Mouse (Mus musculus): ENCODE data around the gene Ctsj. TPM values are rescaled to one million over a fixed set of nuclear protein-coding genes. Genes with fewer than 3 reads are reported as not detected.

Gene Ctsj
- total and polyA plus RNA-seq, 2 experiments from 2014 or later, result not detected

DNA sequence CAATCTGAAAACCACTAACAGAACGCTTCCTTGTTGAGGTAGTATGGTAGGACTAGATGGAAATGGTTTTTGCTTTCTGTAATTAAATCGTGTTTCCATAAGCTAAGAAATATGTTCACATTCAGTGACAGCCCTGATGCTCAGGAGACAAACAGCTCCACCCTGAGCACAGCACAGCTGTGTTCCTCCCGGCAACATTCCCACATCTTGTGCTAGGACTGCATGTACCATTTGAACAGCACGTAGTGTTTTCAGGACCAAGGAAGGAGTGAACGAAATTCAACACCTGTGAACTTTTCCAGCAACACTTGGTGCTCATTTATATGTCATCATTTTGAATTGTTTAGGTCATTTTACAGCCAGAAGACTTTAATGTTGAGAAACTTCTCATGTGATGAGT is 44.1 kb downstream of the Ctsj start:
- H3K4me2 ChIP-seq (ENCODE audit: low read depth), result no peak overlapping the region
- no peak for TF ChIP-seq CTCF (IDR thresholded peaks at IDR 0.05; ENCODE audit: low read depth)
- no peak for ATAC-seq
- no peak overlapping the region for H3K4me3 ChIP-seq (ENCODE audit: low read depth, low read length)
- H3K9me3 ChIP-seq (ENCODE audit: low read length), result peaks cover 7% of the 10 kb centered on the region; the same call in 1 of the 2 replicates
- 69% methylated on average over 5 of the region's 5 CpGs for WGBS
- DNase-seq, result no peak
- H3K9ac ChIP-seq, result no peak overlapping the region
- H3K36me3 ChIP-seq (ENCODE audit: insufficient read depth), result no peaks in the 10 kb centered on the region
- no peaks in the 10 kb centered on the region for H3K4me1 ChIP-seq (ENCODE audit: insufficient read depth)
- no peak overlapping the region for H3K27ac ChIP-seq (ENCODE audit: low read depth, low read length)
- no peaks in the 10 kb centered on the region for H3K27me3 ChIP-seq (ENCODE audit: insufficient read depth, low read length)

Other genes with a start within 250 kb of the Ctsj start
- not detected in 2 replicates for gene BC051665, start 219.6 kb downstream of the Ctsj start, total RNA-seq (2014; rRNA removed)
- gene BC051665, start 219.6 kb downstream of the Ctsj start, polyA plus RNA-seq (2015; fragmentation: Nextera tagmentation; extraction: Ambion mirVana), result not detected in 2 replicates
- gene Ctsll3, start 203.1 kb downstream of the Ctsj start, total RNA-seq (2014; rRNA removed), result not detected in 2 replicates
- not detected in 2 replicates for gene Ctsll3, start 203.1 kb downstream of the Ctsj start, polyA plus RNA-seq (2015; fragmentation: Nextera tagmentation; extraction: Ambion mirVana)
- 0.15 TPM in 1 of 2 replicates, not detected in the other for gene 4930486L24Rik, start 141.5 kb downstream of the Ctsj start, total RNA-seq (2014; rRNA removed)
- not detected in 2 replicates for gene 4930486L24Rik, start 141.5 kb downstream of the Ctsj start, polyA plus RNA-seq (2015; fragmentation: Nextera tagmentation; extraction: Ambion mirVana)
- not detected in 2 replicates for gene Gm49392, start 109.1 kb downstream of the Ctsj start, total RNA-seq (2014; rRNA removed)
- not detected in 2 replicates for gene Gm49392, start 109.1 kb downstream of the Ctsj start, polyA plus RNA-seq (2015; fragmentation: Nextera tagmentation; extraction: Ambion mirVana)
- 2.2 and 3.4 TPM in 2 replicates for gene Ctla2b, start 108.5 kb downstream of the Ctsj start, total RNA-seq (2014; rRNA removed)
- gene Ctla2b, start 108.5 kb downstream of the Ctsj start, polyA plus RNA-seq (2015; fragmentation: Nextera tagmentation; extraction: Ambion mirVana), result 0.87 and 2.7 TPM in 2 replicates
- gene Tpbpb, start 101.1 kb downstream of the Ctsj start, total RNA-seq (2014; rRNA removed), result not detected in 2 replicates
- gene Tpbpb, start 101.1 kb downstream of the Ctsj start, polyA plus RNA-seq (2015; fragmentation: Nextera tagmentation; extraction: Ambion mirVana), result not detected in 2 replicates
- not detected in 2 replicates for gene Gm49393, start 70.4 kb downstream of the Ctsj start, total RNA-seq (2014; rRNA removed)
- not detected in 2 replicates for gene Gm49393, start 70.4 kb downstream of the Ctsj start, polyA plus RNA-seq (2015; fragmentation: Nextera tagmentation; extraction: Ambion mirVana)
- gene Gm49391, start 69.4 kb downstream of the Ctsj start, total RNA-seq (2014; rRNA removed), result 6.5 and 6.8 TPM in 2 replicates
- gene Gm49391, start 69.4 kb downstream of the Ctsj start, polyA plus RNA-seq (2015; fragmentation: Nextera tagmentation; extraction: Ambion mirVana), result 0.69 and 1.2 TPM in 2 replicates
- gene Ctla2a, start 69.3 kb downstream of the Ctsj start, total RNA-seq (2014; rRNA removed), result 11.7 and 14.0 TPM in 2 replicates
- gene Ctla2a, start 69.3 kb downstream of the Ctsj start, polyA plus RNA-seq (2015; fragmentation: Nextera tagmentation; extraction: Ambion mirVana), result 32.7 and 36.4 TPM in 2 replicates
- not detected in 2 replicates for gene Tpbpa, start 64.0 kb downstream of the Ctsj start, total RNA-seq (2014; rRNA removed)
- gene Tpbpa, start 64.0 kb downstream of the Ctsj start, polyA plus RNA-seq (2015; fragmentation: Nextera tagmentation; extraction: Ambion mirVana), result not detected in 2 replicates
- gene Ctsq, start 34.7 kb upstream of the Ctsj start, total RNA-seq (2014; rRNA removed), result not detected in 2 replicates
- not detected in 2 replicates for gene Ctsq, start 34.7 kb upstream of the Ctsj start, polyA plus RNA-seq (2015; fragmentation: Nextera tagmentation; extraction: Ambion mirVana)
- gene Ctsr, start 158.3 kb upstream of the Ctsj start, total RNA-seq (2014; rRNA removed), result not detected in 2 replicates
- not detected in 2 replicates for gene Ctsr, start 158.3 kb upstream of the Ctsj start, polyA plus RNA-seq (2015; fragmentation: Nextera tagmentation; extraction: Ambion mirVana)
- gene Cts6, start 197.5 kb upstream of the Ctsj start, total RNA-seq (2014; rRNA removed), result not detected in 2 replicates
- not detected in 2 replicates for gene Cts6, start 197.5 kb upstream of the Ctsj start, polyA plus RNA-seq (2015; fragmentation: Nextera tagmentation; extraction: Ambion mirVana)
- not detected in 2 replicates for gene Cts8, start 249.4 kb upstream of the Ctsj start, total RNA-seq (2014; rRNA removed)
- not detected in 2 replicates for gene Cts8, start 249.4 kb upstream of the Ctsj start, polyA plus RNA-seq (2015; fragmentation: Nextera tagmentation; extraction: Ambion mirVana)

All from forebrain, postnatal 0 days (tissue).